Mouse (Mus musculus): ENCODE measurements around the gene Cd82.

Cd82 gene

GRCm38 (mm10) chr2:93461869-93462714 lies 848 bp downstream of the Cd82 start:
- DNase-seq: peak; percentile 28 to 60

- no peak for DNase-seq
Measured at GRCm38 (mm10) chr2:93460786-93461469, 2.0 kb downstream of the Cd82 start.

- DNase-seq: no peak
Measured at GRCm38 (mm10) chr2:93459208-93459920, 3.6 kb downstream of the Cd82 start.

DNA sequence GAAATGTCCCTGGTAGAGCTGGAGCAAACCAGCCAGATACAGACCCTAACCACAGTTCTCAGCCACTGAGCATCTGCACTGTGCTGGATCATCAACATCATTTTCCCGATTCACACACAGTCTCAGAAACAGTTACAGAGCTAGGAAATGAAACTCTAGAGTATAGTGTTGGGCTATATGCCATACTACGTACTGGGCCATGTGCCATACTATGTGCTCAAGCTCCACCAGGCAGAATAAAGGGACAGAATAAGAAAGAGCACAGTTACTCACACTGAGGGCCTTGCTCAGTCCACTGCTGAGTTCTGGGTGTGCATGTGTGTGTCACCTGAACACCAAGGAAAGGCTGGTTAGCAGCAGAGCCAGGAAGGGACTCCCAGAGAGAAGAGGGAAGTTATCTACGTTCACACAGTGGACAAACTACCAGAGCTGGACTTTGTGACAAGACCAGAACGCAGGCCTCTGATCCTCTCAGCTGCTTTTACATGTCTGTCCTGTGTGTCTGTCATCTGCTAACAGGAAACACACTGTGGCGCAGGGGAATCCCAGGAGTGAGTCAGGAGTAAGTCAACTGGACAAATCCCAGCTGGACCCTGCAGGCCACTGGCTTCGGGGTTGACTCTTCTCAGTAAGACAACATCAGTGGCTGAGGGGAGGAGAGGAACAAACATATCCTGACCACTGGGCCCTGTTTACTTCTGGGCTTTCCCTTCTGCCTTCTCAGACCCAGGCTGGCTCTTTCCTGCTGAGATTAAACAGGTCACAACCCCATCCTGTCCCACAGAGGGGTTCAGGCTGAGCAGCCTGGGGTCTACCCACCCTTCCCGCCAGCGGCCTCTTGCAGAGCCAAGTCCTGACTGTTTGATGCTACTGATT lies 4.4 kb downstream of the Cd82 start:
- DNase-seq: no peak

- DNase-seq: peak in 1 of 2 experiments; percentile 16
Measured at GRCm38 (mm10) chr2:93457426-93458130, 5.4 kb downstream of the Cd82 start.

GRCm38 (mm10) chr2:93456140-93456539 lies 6.8 kb downstream of the Cd82 start:
- DNase-seq: no peak

DNA sequence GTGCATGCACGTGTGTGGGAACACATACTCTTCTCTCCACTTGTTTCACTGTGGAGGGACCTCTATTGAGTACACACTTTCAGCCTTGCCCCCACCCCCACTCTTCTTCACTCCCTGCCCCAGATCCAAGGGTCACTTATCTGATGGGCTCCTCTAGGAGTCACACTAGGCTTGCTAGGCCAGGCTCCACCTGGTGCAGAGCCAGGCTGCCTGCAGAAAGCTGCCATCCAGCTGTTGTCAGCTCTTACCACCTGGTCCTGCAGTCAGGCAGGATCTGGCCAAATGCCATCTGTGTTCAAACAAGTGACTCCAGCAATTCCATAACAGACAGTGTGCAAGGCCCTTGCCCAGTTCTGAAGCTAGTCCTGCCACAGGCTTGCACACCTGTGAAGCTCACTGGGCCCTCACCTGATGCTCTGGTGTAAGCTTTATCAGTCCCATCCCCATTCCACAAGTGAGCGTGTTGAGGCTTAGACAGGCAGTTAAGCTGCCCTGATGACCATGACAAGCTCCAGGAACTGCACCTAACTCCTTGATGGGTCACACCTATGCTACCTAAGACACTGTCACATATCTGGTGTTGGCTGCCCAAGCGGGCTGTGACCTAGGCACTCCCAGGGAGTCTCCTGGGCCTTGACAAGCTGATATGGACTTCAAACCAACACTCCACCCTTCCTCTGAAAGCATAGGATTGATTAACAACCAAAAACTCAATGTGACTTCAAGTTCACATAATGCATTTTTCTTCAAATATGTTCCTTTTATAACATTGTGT lies 7.9 kb downstream of the Cd82 start:
- DNase-seq: no peak

GRCm38 (mm10) chr2:93454334-93454733 lies 8.6 kb downstream of the Cd82 start:
- DNase-seq: no peak

DNA sequence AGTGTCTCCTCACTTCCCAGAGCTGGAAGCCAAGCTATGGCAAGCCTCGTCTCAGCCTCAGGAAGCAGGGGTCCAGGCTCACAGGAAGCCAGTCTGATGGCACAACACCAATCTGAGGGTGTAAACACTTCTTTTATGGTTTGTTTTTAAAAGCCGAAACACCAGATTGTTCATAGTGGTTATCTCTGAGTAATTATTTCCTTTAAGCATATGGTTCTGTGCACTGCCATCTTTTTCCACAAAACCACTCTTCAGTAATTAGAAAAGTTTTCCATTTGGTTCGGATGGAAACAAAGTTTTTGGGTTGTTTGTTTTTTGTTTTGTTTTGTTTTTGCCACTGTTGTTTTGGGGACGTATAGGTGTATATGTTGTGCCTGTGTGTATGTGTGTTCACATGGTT lies 9.9 kb downstream of the Cd82 start:
- no peak for DNase-seq

- no peak for DNase-seq
Measured at GRCm38 (mm10) chr2:93452506-93452905, 10.4 kb downstream of the Cd82 start.

DNA sequence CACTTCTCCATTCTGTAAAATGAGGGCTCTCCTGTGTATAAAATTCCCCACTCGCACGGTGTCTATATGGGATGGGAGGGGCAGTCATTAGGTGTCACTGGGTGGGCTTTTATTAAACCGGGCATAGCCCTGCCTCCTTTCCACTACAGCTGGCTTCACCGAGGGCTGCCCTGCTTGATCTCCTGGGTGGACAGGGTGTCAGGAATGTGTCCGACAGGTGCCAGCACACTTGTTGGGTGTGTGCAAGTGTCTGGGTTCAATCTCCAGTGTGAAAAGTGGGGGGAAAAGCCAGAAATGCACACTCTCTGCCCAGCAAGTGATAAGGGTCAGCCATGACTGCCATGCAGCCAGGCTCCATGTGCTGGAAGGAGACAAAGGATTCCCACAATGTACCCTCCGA lies 10.9 kb downstream of the Cd82 start:
- no peak for DNase-seq

DNA sequence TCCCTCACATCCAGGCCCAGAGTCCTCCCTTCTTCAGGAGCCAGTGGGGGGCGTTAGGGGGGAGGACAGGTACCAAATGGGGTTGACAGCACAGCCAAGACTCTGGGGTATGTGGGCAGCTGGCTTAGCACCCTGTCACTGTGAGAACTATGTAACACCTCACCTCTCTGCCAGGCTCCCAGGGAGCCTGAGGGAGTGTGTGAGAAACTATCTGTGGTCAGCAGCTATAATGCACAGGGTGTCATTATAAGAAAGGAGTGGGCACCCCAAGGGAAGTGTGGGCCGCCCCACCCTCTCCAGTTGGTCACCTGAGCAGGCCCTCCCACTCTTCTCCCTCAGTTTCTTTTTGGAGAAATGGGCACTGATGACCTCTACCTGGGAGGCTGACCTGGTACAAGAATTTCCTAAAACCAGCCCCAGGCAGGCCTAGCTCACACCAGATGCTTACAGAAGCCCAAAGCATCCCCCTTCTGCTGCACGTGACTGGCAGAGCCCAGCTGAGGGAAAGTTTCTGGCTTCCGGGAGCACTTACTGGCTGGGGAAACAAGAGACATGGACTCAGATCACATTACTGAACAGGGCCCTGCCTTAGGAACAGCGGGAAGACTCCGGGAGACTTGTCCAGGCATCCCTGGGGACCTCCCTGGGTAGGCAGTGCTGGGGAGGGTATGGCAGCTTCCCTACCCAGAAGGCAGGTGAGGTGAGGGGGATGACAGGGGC lies 11.6 kb downstream of the Cd82 start:
- no peak for DNase-seq

DNA sequence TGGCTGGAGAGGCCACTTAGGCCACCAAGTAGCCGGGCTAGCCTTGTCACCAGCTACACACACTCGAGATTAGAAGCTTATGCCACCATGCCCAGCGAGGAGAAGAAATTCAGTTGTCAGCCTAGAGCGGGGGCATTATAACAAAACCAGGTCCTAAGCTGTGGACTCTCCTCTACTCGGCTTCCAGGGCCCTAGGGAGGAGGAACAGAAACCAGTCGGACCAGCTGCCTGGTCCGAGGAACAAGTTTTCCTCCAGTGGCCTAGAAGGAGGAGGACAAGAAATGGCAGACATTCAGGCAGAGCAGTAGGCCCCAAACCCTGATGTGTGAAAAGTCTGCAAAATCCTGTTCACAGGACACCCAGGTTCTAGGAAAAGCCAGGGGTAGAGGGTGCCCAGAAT lies 12.2 kb downstream of the Cd82 start:
- no peak for DNase-seq

DNA sequence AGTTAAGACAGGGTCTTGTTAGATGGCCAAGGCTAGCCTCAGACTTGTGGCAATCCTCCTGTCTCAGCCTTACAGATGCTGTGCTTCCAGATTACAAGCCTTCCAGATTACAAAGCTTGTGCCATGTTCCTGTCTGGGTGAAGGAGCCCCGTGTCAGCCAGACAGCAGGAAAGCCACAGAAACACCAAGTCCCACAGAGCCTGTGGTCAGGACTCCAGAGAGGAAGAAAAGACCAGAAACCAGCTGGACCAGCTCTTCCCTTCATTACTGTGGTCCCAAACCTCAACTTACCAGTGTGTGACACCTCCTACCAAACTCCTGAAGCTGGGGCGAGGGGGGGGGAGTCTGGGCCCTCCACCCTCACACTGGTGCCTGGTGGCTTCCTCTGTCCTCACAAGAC lies 13.3 kb downstream of the Cd82 start:
- no peak for DNase-seq

GRCm38 (mm10) chr2:93448774-93449173 lies 14.2 kb downstream of the Cd82 start:
- no peak for DNase-seq

DNA sequence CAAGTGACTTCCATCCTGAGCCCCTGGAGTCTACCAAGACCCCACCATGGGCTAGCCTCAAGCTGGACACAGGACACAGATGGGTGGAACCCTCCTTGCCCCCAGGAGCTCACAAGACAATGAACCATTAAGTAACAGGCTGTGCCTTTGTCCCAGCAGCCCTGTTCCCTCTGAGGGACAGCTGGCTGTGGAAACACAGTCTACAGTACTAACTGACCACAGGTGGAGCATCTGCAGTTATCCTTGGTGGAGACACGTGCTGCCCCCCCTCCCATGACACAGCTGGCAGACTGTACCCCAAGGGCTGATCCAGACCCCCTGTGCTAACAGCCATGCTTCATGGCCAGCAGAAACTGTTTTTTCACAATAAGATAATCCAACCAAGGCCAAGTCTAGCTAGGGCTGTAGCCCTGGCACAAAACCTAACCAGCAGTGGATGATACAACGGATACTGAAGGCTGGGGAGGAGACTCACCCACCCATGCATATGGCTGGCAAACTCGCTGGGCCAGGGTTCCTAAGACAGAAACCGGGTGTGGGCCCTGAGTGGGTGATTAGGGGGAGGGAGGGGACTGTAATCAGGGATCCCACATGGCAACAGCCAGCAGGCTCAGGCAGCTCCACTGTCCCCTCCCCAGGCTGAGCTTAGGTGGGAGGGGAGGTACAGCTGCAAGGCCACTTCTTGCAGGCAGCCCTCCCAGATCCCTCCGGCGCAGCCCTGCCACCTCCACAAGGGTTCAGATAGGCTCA lies 15.3 kb downstream of the Cd82 start:
- DNase-seq: no peak

- DNase-seq: no peak
Measured at GRCm38 (mm10) chr2:93446606-93447353, 16.2 kb downstream of the Cd82 start.

DNA sequence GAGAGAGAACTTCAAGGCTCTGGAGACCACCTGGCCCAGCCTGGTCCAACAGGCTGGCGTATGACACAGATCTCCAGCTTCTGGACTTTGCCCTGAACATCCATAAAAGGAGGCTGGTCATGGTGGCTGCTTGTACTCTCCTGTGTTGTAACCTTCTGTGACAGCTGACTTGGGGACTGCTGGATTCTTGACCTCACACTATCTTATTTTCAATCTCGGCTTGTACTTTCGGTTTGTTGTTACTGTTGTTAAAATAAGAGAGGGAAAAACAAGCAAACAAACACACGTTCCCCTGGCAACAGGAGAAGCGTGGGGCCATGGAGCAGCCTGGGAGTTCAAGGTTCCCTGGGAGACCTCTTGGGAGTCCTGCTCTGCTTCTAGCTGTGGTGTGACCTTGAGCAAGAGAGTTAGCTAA lies 17.7 kb downstream of the Cd82 start:
- DNase-seq: no peak

DNA sequence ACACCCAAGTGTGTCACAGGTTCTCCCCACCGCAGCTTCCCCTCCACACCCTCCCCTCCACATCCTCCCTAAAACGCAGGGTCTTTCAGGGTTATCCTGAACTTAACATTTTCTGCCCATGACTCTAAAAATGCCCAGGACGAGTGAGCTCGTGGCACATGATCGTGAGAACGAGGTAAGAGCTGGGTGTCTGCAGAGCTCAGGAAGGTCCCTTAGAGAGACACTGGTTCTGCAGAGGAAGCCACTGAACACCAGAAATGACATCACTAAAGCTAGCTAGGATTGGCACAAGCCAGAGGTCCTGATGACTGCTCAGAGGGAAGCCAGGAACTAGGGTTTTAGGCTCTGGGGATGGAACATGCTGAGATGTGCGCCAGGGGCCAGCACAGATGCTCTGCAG lies 18.7 kb downstream of the Cd82 start:
- DNase-seq: no peak
